Mouse (Mus musculus): ENCODE data around the gene Cd163l1. TPM values are rescaled to one million over a fixed set of nuclear protein-coding genes. Genes with fewer than 3 reads are reported as not detected.

Gene Cd163l1
- total and polyA plus RNA-seq, 3 experiments, result not detected

GRCm38 (mm10) chr7:140220375-140220774 is 2.3 kb downstream of the Cd163l1 start:
- DNase-seq, result no peak

DNA sequence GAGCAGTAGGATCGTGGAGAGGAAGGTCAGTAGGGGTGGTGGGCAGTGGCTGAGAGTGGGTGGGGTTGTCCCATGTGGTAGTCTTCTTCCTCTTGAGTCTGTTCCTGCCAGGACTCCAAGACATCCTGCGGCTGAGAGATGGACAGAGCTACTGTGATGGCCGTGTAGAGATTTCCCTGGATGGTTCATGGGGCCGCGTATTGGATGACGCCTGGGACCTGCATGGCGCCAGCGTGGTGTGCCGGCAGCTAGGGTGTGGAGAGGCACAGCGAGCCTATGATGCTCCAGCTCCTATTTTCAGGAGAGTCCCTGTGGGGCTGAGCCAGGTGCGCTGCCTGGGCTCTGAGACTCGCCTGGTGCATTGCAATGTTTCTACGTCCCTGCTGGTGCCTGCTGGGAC is 6.1 kb downstream of the Cd163l1 start:
- no peak for DNase-seq

DNA sequence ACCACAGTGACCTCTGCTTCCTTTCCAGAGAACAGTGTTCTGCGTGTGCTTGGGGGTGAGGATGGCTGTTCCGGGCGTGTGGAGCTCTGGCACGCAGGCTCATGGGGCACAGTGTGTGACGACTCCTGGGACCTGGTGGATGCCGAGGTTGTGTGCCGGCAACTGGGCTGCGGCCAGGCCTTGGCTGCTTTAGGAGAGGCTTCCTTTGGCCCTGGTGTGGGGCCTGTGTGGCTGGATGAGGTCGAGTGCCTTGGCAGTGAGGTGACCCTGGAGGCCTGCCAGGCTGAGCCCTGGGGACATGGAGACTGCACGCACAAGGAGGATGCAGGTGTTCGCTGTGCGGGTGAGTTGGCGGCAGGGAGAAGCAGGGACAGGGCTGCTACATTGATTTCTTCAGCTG is 10.4 kb downstream of the Cd163l1 start:
- DNase-seq, result peak; percentile 37

DNA sequence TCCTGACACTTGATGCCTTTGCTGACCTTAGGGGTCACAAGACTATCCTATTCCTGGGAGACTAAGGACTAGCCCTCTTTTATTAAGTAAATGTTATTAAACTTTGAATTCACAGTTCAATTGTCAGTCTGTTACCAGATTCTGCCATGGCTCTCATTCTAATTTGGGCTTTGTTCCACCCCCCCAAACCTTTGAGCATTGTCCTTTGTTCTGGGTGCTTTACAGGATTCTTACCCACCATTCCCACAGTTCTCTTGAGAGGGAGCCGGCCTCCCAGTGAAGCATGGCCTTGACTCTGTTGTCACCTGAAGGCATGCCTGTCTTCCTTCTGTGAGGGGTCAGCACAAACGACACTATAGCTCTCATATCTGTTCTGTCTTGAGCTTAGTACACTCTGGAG is 13.0 kb downstream of the Cd163l1 start:
- no peak for DNase-seq

GRCm38 (mm10) chr7:140233696-140234095 is 15.6 kb downstream of the Cd163l1 start:
- no peak for DNase-seq

- no peak for DNase-seq
Observed at GRCm38 (mm10) chr7:140247216-140247615, 29.1 kb downstream of the Cd163l1 start, which contains the start of gene 5830411N06Rik. 5830411N06Rik (plus strand) TSS chr7:140247284.

DNA sequence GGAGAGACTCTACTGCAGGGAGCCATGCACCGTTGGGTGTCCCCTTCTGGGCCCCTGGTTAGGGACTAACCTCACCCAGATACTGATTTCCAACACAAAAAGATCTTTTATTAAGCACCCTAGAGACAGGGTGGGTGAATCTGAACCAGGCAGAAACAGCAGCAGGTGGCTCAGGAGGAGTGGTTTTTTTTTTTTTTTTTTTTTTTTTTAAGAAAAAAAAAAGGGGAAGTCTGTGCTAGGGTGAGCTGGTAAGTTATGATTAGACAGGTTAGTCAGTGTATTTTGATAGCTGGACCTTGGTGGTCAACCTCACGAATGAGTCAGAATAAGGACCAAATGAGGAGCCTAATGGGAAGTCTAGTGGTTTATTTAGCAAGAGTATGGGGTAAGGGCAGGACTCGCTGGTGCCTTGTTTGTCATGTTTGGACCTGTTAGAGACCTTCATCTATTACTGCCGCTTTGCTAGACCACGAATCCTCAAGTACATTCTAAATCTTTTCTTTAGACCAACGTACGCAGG is 35.8 kb downstream of the Cd163l1 start:
- no peak for DNase-seq

Other genes starting within 250 kb of the Cd163l1 start
- gene 6430531B16Rik, start 239.5 kb upstream of the Cd163l1 start, total RNA-seq (2021), result not detected
- 0.19 and 0.80 TPM in 2 replicates for gene 6430531B16Rik, start 239.5 kb upstream of the Cd163l1 start, polyA plus RNA-seq (2012; rRNA removed)
- 1 to 10 TPM; 1.9 to 3.3 TPM for gene Adam8, start 225.7 kb upstream of the Cd163l1 start, total RNA-seq (2021)
- 3.4 and 3.5 TPM in 2 replicates for gene Adam8, start 225.7 kb upstream of the Cd163l1 start, polyA plus RNA-seq (2012; rRNA removed)
- 10 to 100 TPM; 22.2 to 23.7 TPM for gene Zfp511, start 181.9 kb upstream of the Cd163l1 start, total RNA-seq (2021)
- 49.2 and 63.9 TPM in 2 replicates for gene Zfp511, start 181.9 kb upstream of the Cd163l1 start, polyA plus RNA-seq (2012; rRNA removed)
- gene Tubgcp2, start 181.6 kb upstream of the Cd163l1 start, total RNA-seq (2021), result 10 to 100 TPM; 26.6 to 26.8 TPM
- gene Tubgcp2, start 181.6 kb upstream of the Cd163l1 start, polyA plus RNA-seq (2012; rRNA removed), result 13.5 and 16.4 TPM in 2 replicates
- gene Msx3, start 169.2 kb upstream of the Cd163l1 start, total RNA-seq (2021), result not detected
- not detected in 2 replicates for gene Msx3, start 169.2 kb upstream of the Cd163l1 start, polyA plus RNA-seq (2012; rRNA removed)
- gene Caly, start 135.7 kb upstream of the Cd163l1 start, total RNA-seq (2021), result 1 to 10 TPM; 5.7 to 5.9 TPM
- gene Caly, start 135.7 kb upstream of the Cd163l1 start, polyA plus RNA-seq (2012; rRNA removed), result 13.9 and 21.2 TPM in 2 replicates
- gene Prap1, start 124.9 kb upstream of the Cd163l1 start, total RNA-seq (2021), result not detected
- gene Prap1, start 124.9 kb upstream of the Cd163l1 start, polyA plus RNA-seq (2012; rRNA removed), result not detected in 2 replicates
- gene Fuom, start 115.8 kb upstream of the Cd163l1 start, total RNA-seq (2021), result 10 to 100 TPM; 61.9 to 72.5 TPM
- gene Fuom, start 115.8 kb upstream of the Cd163l1 start, polyA plus RNA-seq (2012; rRNA removed), result 89.3 and 100 TPM in 2 replicates
- gene Paox, start 102.5 kb upstream of the Cd163l1 start, total RNA-seq (2021), result 10 to 100 TPM; 19.4 to 22.6 TPM
- 14.9 and 18.9 TPM in 2 replicates for gene Paox, start 102.5 kb upstream of the Cd163l1 start, polyA plus RNA-seq (2012; rRNA removed)
- 100 to 1,000 TPM; 395 to 540 TPM for gene Echs1, start 101.8 kb upstream of the Cd163l1 start, total RNA-seq (2021)
- 136 and 147 TPM in 2 replicates for gene Echs1, start 101.8 kb upstream of the Cd163l1 start, polyA plus RNA-seq (2012; rRNA removed)
- 10 to 100 TPM; 27.4 to 38.2 TPM for gene Mtg1, start 80.7 kb upstream of the Cd163l1 start, total RNA-seq (2021)
- 19.0 and 22.6 TPM in 2 replicates for gene Mtg1, start 80.7 kb upstream of the Cd163l1 start, polyA plus RNA-seq (2012; rRNA removed)
- 1 to 10 TPM in 1 of 2 experiments, under 1 TPM in 1; 0.55 to 1.2 TPM for gene Sprn, start 63.4 kb upstream of the Cd163l1 start, total RNA-seq (2021)
- 0.99 and 2.4 TPM in 2 replicates for gene Sprn, start 63.4 kb upstream of the Cd163l1 start, polyA plus RNA-seq (2012; rRNA removed)
- gene Olfr522, start 53.5 kb upstream of the Cd163l1 start, total RNA-seq (2021), result not detected
- not detected in 2 replicates for gene Olfr522, start 53.5 kb upstream of the Cd163l1 start, polyA plus RNA-seq (2012; rRNA removed)
- not detected for gene Olfr523, start 45.0 kb upstream of the Cd163l1 start, total RNA-seq (2021)
- not detected in 2 replicates for gene Olfr523, start 45.0 kb upstream of the Cd163l1 start, polyA plus RNA-seq (2012; rRNA removed)
- gene Olfr524, start 12.3 kb upstream of the Cd163l1 start, total RNA-seq (2021), result not detected
- not detected in 2 replicates for gene Olfr524, start 12.3 kb upstream of the Cd163l1 start, polyA plus RNA-seq (2012; rRNA removed)
- not detected for gene 5830411N06Rik, start 29.0 kb downstream of the Cd163l1 start, total RNA-seq (2021)
- gene 5830411N06Rik, start 29.0 kb downstream of the Cd163l1 start, polyA plus RNA-seq (2012; rRNA removed), result not detected in 2 replicates
- gene Olfr525, start 102.6 kb downstream of the Cd163l1 start, total RNA-seq (2021), result not detected
- gene Olfr525, start 102.6 kb downstream of the Cd163l1 start, polyA plus RNA-seq (2012; rRNA removed), result not detected in 2 replicates
- not detected for gene Olfr527, start 115.8 kb downstream of the Cd163l1 start, total RNA-seq (2021)
- gene Olfr527, start 115.8 kb downstream of the Cd163l1 start, polyA plus RNA-seq (2012; rRNA removed), result 0.11 TPM in 1 of 2 replicates, not detected in the other
- gene Olfr60, start 143.4 kb downstream of the Cd163l1 start, total RNA-seq (2021), result not detected
- not detected in 2 replicates for gene Olfr60, start 143.4 kb downstream of the Cd163l1 start, polyA plus RNA-seq (2012; rRNA removed)
- gene Olfr530, start 158.1 kb downstream of the Cd163l1 start, total RNA-seq (2021), result not detected
- not detected in 2 replicates for gene Olfr530, start 158.1 kb downstream of the Cd163l1 start, polyA plus RNA-seq (2012; rRNA removed)
- gene Olfr531, start 184.7 kb downstream of the Cd163l1 start, total RNA-seq (2021), result not detected
- gene Olfr531, start 184.7 kb downstream of the Cd163l1 start, polyA plus RNA-seq (2012; rRNA removed), result not detected in 2 replicates
- gene Olfr532, start 203.4 kb downstream of the Cd163l1 start, total RNA-seq (2021), result not detected
- gene Olfr532, start 203.4 kb downstream of the Cd163l1 start, polyA plus RNA-seq (2012; rRNA removed), result not detected in 2 replicates
- gene Olfr533, start 245.1 kb downstream of the Cd163l1 start, total RNA-seq (2021), result not detected
- gene Olfr533, start 245.1 kb downstream of the Cd163l1 start, polyA plus RNA-seq (2012; rRNA removed), result not detected in 2 replicates

Data from adrenal gland, adult 2 months (tissue).